Mouse (Mus musculus): ENCODE measurements around the gene Psen2. TPM values are rescaled to one million over a fixed set of nuclear protein-coding genes. Genes with fewer than 3 reads are reported as not detected.

The Psen2 gene
- total and polyA plus RNA-seq, 3 experiments = 23.4 to 46.1 (median 45.3) TPM

DNA sequence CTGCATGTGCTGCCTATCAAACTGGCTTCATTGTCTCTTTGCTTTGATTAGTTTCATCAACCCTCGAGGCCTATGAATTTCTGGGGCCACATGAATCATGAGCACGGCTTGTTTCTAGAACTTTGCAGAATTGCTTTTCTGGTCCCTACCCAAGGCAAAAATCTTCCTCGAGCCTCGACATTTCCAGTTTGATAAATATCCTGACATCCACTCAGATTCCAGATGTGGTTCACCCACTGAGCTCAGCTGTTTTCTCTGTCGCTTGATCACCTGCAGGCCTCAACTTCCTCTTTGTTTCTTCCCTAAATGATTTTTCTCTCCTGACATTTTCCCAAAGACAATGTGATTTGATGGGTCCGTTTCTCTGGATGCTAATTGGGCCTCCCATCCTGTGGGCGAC is 25.0 kb upstream of the Psen2 start:
- in situ Hi-C loops (cut with MboI; ENCODE audit: low pct_ligation_motif_present, low pct_unique_long_range_greater_than_20kb, low sequenced_read_pairs) (no loop called here), dilution Hi-C loops (cut with MboI; ENCODE audit: extremely low pct_ligation_motif_present, extremely low pct_unique_long_range_greater_than_20kb, low sequenced_read_pairs) (no loop called here)
- Histone ChIP-seq H3K4me3 (replicated peaks in 1 of 3; ENCODE audit: low read depth in 2 of 3, low read length in 2 of 3, poor library complexity in 1 of 3) (no peak overlapping the region), H3K4me2 (ENCODE audit: insufficient read depth, low read depth, poor library complexity, severe bottlenecking) (no peak overlapping the region), H3K9me3 (replicated peaks; ENCODE audit: low read length) (no peaks in the 10 kb centered on the region), H3K36me3 (replicated peaks in 1 of 2; ENCODE audit: control insufficient read depth in 1 of 2, insufficient read depth in 1 of 2, low read length in 1 of 2) (no peaks in the 10 kb centered on the region), H3K79me2 (replicated peaks; ENCODE audit: control insufficient read depth, extremely low read depth, insufficient read depth, poor library complexity, severe bottlenecking) (no peaks in the 10 kb centered on the region), H3K4me1 (ENCODE audit: control insufficient read depth in 1 of 2, insufficient read depth in 2 of 2) (peaks cover 20 to 47% of the 10 kb centered on the region in 2 experiments), H3K27me3 (replicated peaks) (no peaks in the 10 kb centered on the region), H3K27ac (ENCODE audit: insufficient read depth, low read depth) (no peak overlapping the region), H3K9ac (ENCODE audit: insufficient read depth, low read depth) (no peak overlapping the region)
- no peak for TF ChIP-seq POLR2AphosphoS2 (IDR thresholded peaks at IDR 0.05; ENCODE audit: low read depth, low read length)
- TF ChIP-seq NRF1 (IDR thresholded peaks at IDR 0.05; ENCODE audit: low read depth, low read length) = no peak
- TF ChIP-seq SIN3A (IDR thresholded peaks at IDR 0.05; ENCODE audit: low read length) = no peak
- no peak for DNase-seq (ENCODE audit: extremely low read depth)

DNA sequence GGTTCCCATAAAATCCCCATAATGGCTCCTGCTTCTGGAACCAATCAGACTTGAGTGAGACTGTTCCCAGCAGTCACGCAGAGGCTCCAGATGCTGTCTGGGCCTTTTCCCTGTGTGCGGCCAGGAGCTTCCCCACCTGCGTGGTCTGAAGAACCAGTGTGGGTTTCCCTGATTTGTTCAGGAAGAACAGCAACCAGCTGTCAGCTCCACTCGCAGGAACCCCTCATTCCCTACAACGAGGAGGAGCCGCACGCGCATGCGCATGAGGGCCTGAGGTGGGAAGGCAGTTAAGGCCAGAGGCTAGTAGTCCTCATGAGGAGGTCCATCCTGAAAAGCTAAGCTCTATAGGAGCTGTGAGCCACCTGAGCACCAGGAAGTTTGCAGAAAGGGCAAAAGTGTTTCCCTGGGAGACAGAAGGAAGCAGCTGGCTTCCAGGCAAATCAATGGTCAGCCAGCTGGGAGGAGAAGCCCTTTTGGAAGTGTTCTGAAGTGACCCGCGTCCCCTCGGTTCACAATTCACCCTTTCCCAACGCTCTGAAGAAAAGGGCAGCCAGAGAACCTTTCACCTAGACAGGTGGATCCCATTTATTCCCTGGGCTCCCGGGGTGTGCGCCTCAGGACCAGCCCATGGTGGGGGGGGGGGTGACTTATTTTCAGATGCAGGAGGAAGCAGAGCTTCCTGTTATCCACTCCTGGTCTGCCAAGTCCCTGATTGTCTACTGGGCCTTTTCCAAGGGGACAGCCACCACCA is 23.0 kb upstream of the Psen2 start:
- peaks cover 15 to 39% of the 10 kb centered on the region in 2 experiments for H3K4me1 ChIP-seq (ENCODE audit: control insufficient read depth in 1 of 2, insufficient read depth in 2 of 2)
- H3K4me2 ChIP-seq (ENCODE audit: insufficient read depth, low read depth, poor library complexity, severe bottlenecking) = no peak overlapping the region
- dilution Hi-C loops (cut with MboI; ENCODE audit: extremely low pct_ligation_motif_present, extremely low pct_unique_long_range_greater_than_20kb, low sequenced_read_pairs) = no loop called here
- H3K79me2 ChIP-seq (replicated peaks; ENCODE audit: control insufficient read depth, extremely low read depth, insufficient read depth, poor library complexity, severe bottlenecking) = no peaks in the 10 kb centered on the region
- H3K36me3 ChIP-seq (replicated peaks in 1 of 2; ENCODE audit: control insufficient read depth in 1 of 2, insufficient read depth in 1 of 2, low read length in 1 of 2) = no peaks in the 10 kb centered on the region
- in situ Hi-C loops (cut with MboI; ENCODE audit: low pct_ligation_motif_present, low pct_unique_long_range_greater_than_20kb, low sequenced_read_pairs) = no loop called here
- no peak overlapping the region for H3K9ac ChIP-seq (ENCODE audit: insufficient read depth, low read depth)
- no peak overlapping the region for H3K27ac ChIP-seq (ENCODE audit: insufficient read depth, low read depth)
- DNase-seq (ENCODE audit: extremely low read depth) = no peak
- peaks cover 6% of the 10 kb centered on the region for H3K9me3 ChIP-seq (replicated peaks; ENCODE audit: low read length)
- no peaks in the 10 kb centered on the region for H3K27me3 ChIP-seq (replicated peaks)
- TF ChIP-seq EP300 (IDR thresholded peaks at IDR 0.05; ENCODE audit: low read length) = no peak
- no peak for TF ChIP-seq POLR2AphosphoS2 (IDR thresholded peaks at IDR 0.05; ENCODE audit: low read depth, low read length)
- H3K4me3 ChIP-seq (replicated peaks in 1 of 3; ENCODE audit: low read depth in 2 of 3, low read length in 2 of 3, poor library complexity in 1 of 3) = no peak overlapping the region

DNA sequence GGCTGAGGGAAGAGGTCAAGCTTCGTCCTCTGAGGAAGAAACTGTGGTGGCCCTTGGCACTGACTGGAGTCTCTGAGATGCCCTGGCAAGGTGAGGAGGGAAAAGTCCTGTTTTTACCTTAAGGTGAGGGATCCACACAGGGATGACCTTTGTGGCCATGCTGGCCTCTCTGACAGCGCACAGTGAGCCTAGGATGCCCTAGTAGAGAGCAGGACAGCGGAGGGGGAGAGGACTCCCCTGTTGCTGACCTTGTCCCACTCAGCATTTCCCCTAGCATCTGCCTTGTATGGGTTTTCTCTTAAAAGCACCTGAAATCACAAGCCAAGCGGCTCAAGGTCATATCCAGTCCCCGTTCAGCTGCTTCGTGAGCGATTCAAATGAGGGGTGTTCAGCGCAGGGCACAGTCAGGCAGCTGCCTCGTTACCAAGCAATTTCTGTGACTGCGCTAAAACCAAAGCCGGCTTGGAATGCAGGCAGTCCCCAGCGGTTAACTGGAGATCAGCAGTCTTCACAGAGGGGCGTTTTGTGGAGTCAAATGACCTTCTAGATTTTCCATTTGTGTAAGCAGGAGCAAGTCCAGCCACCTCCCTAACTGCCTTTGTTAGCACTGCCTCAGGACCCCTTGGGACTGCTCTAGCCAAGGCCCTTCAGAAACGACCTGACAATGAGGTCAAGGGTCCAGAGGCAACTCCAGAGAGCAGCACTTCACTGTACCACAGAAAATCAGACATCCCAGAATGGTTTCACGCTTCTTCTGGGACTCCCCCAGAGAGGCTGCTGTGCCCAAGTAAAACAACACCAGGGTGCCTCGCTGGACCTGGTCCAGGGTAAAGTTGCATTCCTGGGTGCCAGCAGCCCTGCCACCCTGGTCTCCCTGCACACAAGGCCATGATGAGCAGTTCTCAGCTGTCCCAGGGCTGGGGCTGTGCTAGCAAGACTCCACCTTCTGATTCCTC is 20.9 kb upstream of the Psen2 start:
- Histone ChIP-seq H3K9me3 (replicated peaks; ENCODE audit: low read length) (peaks cover 6% of the 10 kb centered on the region), H3K4me2 (ENCODE audit: insufficient read depth, low read depth, poor library complexity, severe bottlenecking) (peak overlapping the region; percentile 57), H3K4me1 (ENCODE audit: control insufficient read depth in 1 of 2, insufficient read depth in 2 of 2) (peaks cover 15 to 44% of the 10 kb centered on the region in 2 experiments), H3K79me2 (replicated peaks; ENCODE audit: control insufficient read depth, extremely low read depth, insufficient read depth, poor library complexity, severe bottlenecking) (no peaks in the 10 kb centered on the region), H3K4me3 (replicated peaks in 1 of 3; ENCODE audit: low read depth in 2 of 3, low read length in 2 of 3, poor library complexity in 1 of 3) (no peak overlapping the region), H3K27me3 (replicated peaks) (no peaks in the 10 kb centered on the region), H3K36me3 (replicated peaks in 1 of 2; ENCODE audit: control insufficient read depth in 1 of 2, insufficient read depth in 1 of 2, low read length in 1 of 2) (no peaks in the 10 kb centered on the region), H3K9ac (ENCODE audit: insufficient read depth, low read depth) (no peak overlapping the region), H3K27ac (ENCODE audit: insufficient read depth, low read depth) (no peak overlapping the region)
- TF ChIP-seq E2F4 (IDR thresholded peaks at IDR 0.05; ENCODE audit: insufficient replicate concordance, low read depth, low read length) (no peak), ELF1 (IDR thresholded peaks at IDR 0.05; ENCODE audit: low read depth, low read length) (no peak), EP300 (IDR thresholded peaks at IDR 0.05; ENCODE audit: low read length) (peak; percentile 39), CHD1 (IDR thresholded peaks at IDR 0.05; ENCODE audit: low read depth, low read length) (0 out of 2 replicates have a peak, but pooled peaks have one; percentile 26), CHD2 (IDR thresholded peaks at IDR 0.05; ENCODE audit: low read length) (no peak), MAX (IDR thresholded peaks at IDR 0.05; ENCODE audit: low read length) (no peak), POLR2A (IDR thresholded peaks at IDR 0.05; ENCODE audit: low read depth, low read length) (no peak), MEF2A (IDR thresholded peaks at IDR 0.05; ENCODE audit: borderline replicate concordance, low read depth, low read length) (0 out of 2 replicates have a peak, but pooled peaks have one; percentile 22), ETS1 (conservative IDR thresholded peaks at IDR 0.05; ENCODE audit: low read depth, low read length) (peak; percentile 57), CTCF (conservative IDR thresholded peaks at IDR 0.05 in 1 of 2, IDR thresholded peaks at IDR 0.05 in 1 of 2; ENCODE audit: low read depth in 2 of 2, low read length in 2 of 2) (peak in 1 of 2 experiments; percentile 31; a peak in 1 of 4 replicates), ZMIZ1 (IDR thresholded peaks at IDR 0.05; ENCODE audit: low read depth, low read length) (no peak)
- DNase-seq (ENCODE audit: extremely low read depth) = no peak
- dilution Hi-C loops (cut with MboI; ENCODE audit: extremely low pct_ligation_motif_present, extremely low pct_unique_long_range_greater_than_20kb, low sequenced_read_pairs) = no loop called here
- in situ Hi-C loops (cut with MboI; ENCODE audit: low pct_ligation_motif_present, low pct_unique_long_range_greater_than_20kb, low sequenced_read_pairs) = loop anchor here (5.0 kb wide), 1 partner anchor 123 kb away; no protein-coding TSS in a partner anchor

All from CH12.LX (cell line).